Mouse (Mus musculus) cerebellum, adult 8-10 months (tissue): ENCODE data around the gene Sptb.

Experiments
- DNase-seq: peaks from one replicate; pipeline ENCODE4 v3.0.0; 2022

Gene Sptb

DNA sequence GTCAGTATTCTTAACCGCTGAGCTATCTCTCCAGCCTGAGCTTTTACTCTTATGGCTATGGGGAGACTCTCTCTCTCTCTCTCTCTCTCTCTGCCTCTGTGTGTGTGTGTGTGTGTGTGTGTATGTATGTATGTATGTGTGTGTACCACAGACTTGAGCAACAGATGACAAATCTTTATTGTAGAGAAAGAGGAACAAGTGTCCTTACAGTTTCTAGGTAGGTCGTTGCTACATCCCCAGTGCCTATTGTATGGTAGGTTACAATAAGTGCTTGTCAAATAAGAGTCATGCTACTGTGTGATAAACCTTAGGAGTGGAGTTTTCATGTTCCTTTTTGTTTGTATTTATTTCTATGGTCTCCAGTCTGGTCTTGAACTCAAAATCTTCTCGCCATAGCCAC is 170.2 kb downstream of the Sptb start:
- no peak for DNase-seq

DNA sequence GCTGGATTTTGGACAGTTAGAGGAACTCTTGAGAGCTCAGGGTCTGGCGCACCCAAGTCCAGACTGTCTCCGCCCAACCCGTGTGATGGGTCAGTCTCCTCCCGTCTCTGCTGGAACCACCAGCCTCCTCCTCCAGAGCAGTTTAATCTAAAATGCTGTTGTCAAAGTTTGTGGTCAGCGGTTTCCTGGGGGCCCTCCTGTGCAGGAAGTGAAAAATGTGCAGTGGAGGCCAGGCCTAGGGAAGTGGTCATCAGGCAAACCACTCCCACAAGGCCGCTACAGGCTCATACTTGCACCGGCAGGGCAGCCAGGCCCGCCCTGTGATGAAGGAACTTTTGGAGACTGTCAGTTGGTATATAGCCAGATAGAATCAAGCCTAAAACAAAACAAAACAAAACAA is 172.9 kb downstream of the Sptb start:
- no peak for DNase-seq

DNA sequence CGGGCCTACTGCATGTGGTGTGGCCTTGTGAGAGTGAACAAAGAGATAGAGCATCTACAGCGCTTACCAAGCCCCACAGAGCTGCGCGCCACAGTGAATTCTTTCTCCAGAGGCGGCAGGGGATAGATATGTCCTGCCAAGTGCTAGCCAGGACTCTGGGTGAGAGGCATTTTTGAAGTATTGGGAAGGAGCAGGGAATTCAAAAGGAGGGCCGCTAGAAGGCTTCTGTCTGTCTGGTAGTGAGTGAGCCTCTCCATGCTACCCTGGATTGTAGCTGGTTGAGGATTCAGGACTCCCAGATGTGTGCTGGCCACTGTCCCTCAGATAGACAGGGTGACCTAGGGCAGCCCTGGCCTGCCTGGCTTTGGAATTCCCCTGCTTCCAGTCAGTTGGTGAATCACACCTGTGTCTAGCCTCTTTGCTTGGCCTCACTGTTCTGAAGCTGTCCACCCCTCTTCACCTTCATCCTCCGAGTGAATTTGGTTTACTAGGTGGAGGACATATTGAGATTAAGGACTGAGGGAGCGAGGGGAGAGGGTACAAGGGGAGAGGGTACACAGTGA is 173.7 kb downstream of the Sptb start:
- no peak for DNase-seq

DNA sequence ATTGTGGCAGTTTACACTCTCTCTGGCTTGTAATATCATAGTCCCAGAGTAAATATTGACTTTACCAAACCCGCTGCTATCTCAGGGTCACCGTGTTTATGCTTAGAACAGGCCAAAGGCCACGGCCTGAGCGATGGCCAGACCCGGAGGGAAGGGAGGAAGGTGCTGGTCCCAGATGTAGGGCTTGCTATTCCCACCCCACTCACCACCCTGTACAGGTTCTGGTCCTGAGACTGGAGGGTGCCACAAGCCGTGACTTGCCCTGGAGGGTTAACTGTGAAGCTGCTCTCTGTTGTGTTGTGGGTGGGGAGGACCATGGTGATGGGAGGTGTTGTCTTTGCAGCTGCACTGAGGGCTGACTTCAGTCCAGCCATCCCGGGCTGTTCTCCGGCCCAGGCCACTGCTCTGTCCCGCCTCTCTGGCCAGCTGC is 174.9 kb downstream of the Sptb start:
- DNase-seq = no peak

DNA sequence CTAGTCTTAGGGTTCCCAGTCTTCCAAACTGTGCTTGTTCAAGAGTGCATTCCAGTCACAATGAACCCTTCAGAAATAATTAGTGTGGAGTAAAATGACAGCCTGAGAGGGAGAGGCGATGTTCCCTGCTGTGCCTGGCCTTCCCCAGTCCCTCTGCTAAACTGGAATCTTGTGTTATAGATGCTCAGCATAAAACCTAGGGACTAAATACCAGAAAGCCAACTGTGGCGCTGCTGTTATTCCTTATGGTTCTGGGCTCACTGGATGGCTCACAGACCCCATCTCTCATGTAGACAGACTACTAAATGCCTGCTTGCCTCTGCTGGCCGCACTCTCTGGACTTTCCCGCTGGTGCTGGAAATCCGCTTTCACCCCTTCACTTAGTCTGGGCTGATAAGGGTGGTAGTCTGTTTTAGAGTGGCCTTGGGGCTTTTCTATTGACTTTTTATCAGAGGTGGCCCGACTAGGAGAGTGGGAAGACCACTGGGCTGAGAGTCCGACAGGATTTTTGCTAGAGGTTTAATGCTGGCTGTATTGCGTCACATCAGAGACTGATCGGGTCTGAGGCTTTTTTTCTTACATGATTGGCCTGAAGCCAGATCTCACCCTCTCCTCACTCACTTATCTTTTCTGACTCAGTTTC is 175.6 kb downstream of the Sptb start:
- DNase-seq = no peak

DNA sequence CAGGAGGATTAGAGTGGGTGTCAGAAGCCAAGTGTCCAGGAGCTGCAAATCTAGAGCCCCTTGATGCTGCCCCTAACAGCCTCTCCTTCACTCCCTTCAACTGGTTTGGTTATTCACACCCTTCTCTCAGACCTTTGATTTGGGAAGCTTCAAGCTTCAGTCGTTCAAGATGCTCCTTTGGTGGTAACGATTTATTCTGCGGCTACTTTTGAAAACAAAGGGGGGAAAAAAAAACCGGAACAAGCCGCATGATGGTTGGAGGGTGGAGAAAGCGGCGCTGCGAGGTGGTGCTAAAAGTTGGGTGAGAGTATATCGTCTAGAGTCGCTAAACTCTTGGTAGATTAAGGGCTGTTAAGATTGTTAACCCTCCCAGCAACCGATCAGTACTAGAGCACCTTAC is 176.1 kb downstream of the Sptb start:
- DNase-seq = no peak

DNA sequence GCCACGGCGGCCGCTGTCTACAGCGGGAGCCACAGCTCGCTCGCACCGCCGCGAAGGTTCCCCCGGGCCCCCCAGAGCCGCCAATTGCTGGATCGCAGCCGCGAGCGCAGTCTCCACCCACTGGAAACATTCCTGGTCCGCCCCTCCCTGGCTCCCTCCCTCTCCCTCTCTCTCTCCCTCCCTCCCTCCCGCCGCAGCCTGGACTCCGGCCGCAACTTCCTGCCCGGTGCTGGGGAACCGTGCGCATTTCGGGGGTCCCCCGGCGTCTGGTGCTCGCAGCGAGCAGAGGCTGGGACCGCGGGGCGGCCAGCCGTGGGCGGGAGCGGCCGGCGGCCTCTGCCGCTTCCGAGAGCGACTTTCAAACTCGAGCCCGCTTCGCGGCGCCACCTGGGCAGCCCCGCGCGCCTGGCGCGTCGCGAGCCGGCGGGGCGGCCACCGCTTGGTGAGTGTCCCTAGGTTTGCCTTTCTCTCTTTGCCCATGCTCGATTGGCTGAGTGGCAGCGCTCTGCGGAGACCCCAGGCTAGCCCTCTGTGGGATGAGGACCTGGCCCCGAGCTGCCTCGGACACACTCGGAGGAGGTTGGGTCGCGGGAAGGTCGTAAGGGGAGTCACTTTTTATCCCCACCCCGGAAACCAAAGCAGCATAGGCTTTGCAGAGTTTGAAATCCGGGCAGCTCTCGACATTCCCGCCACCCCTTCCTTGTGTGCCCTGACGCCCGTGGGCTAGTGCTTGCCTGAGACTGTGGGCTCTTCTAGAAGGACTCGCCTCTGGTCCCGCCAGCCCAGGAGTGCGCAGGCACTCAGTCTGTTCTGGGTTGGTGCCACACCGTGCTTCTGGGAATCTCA is 176.7 kb downstream of the Sptb start:
- peak; percentile 63 for DNase-seq

DNA sequence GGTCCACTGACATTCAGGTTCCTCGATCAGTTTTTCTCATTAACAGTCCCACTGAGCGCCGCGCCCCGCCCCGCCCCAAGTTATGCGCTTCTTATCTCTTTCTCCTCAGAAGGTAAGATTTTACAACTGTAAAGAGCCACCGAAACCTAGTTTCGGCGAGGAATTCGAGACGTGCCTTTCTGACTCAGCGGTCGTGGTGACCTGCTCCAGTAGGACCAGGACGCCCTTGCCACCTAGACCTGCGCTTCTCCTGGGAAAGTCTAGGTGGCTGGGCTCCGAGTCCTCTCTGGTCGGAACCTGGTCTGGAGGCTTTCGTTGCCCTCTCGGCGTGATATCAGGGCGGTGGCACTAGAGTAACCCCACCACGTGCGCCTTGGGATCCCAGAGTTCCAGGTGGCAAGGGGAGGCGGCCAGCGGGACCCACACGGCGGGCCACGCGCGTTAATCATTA is 177.4 kb downstream of the Sptb start:
- no peak for DNase-seq

DNA sequence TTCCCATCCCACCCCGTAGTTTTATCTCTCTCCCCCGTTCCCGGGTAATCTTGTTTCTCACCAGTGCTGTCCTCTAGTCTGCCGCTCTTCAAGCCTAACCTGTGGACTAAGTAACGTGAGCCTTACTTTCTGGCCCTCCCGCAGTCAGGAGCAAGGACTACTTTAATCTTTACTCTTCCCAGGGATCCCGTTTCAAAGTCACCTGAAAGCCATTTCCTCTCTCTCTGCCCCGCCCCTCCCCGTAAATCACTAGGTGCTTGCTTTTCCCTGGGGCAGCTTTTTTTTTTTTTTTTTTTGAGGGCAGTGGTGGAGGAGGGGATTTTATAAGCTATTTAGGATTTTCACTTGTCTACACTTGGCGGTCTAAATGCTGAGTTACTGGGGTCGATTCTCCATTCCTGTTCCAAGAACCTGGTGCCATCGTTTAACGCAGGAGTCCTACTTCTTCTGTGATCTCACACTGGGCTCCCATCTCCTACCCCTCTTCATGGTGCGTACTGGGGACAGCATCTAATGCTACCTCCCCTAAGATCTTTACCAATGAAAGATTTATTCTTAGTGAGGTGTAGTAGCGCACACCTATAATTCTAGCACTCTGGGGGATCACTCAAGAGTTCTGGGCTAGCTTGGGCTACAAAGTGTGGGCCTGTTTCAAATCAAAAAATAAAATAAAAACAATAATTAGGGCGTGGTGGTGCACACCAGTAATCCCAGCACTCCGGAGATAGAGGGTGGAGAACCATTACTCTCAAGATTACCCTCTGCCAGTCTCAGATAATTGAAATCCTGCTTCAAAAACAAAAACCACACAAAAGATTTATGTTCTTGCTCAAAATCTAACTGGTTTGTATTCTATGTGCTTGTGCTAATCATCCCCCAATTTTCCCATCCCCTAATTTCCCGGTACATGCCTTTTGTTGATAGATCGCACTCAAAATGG is 178.1 kb downstream of the Sptb start:
- no peak for DNase-seq

DNA sequence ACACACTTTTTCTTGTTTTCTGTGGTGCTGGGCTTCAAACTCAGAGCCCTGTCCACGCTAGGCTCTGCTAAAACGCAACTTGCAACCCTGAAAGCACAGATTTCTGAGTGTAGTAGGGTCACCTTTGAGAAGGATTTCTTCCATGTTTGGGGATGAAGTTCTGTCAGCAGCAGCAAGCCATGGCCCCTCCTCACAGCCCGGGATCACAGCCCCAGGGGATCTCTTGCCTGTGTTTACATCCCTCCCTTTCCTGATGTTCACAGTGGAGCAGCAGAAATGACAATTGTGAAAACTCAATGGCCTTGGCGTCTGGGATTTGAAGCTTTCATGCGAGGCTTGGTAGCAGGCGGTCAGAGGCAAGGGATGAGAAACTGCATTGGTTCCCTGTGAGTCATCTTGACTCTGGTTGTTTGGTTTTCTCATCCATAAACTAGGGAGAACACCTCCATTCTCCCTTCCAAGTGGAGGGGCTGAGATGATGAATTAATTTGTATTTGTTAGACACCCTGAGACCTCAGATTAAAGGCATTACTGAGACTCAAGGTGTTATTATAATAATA is 179.7 kb downstream of the Sptb start, which contains the start of gene Plekhg3:
Gene Plekhg3 (plus strand): TSS at position 312 of the 560 bp plus-strand sequence.
- DNase-seq = no peak
